Mouse (Mus musculus): ENCODE data around the gene Fgfr4.
A peak's percentile ranks its signal among the peaks of the same experiment; 100 is the strongest.

GRCm38 (mm10) chr13:55208837-55209648 is 56.6 kb downstream of the Fgfr4 start:
- TF ChIP-seq POLR2A (IDR thresholded peaks at IDR 0.05; ENCODE audit: control insufficient read depth in 1 of 2, insufficient read depth in 1 of 2, low read depth in 1 of 2, low read length in 2 of 2, poor library complexity in 1 of 2) (no peak), POLR2AphosphoS5 (IDR thresholded peaks at IDR 0.05; ENCODE audit: borderline replicate concordance, low read depth, low read length) (no peak), CTCF (IDR thresholded peaks at IDR 0.05 in 2 of 3, conservative IDR thresholded peaks at IDR 0.05 in 1 of 3; ENCODE audit: control insufficient read depth in 1 of 3, insufficient read depth in 1 of 3, low read depth in 2 of 3, low read length in 3 of 3, poor library complexity in 1 of 3, severe bottlenecking in 1 of 3) (peak in 1 of 3 experiments; percentile 17; a peak in 1 of 6 replicates), USF1 (IDR thresholded peaks at IDR 0.05; ENCODE audit: low read depth, low read length) (no peak), SIN3A (IDR thresholded peaks at IDR 0.05; ENCODE audit: low read length) (no peak), ZNF384 (IDR thresholded peaks at IDR 0.05; ENCODE audit: low read depth, low read length) (no peak), CHD2 (IDR thresholded peaks at IDR 0.05; ENCODE audit: low read length) (no peak), EP300 (IDR thresholded peaks at IDR 0.05; ENCODE audit: low read depth in 1 of 2, low read length in 2 of 2) (0 out of 4 replicates have a peak, but pooled peaks of 1 of the 2 experiments have one; percentile 18), GATA1 (IDR thresholded peaks at IDR 0.05; ENCODE audit: low read depth, low read length) (no peak)
